Mouse (Mus musculus): ENCODE results near the gene Spsb1. TPM values are rescaled to one million over a fixed set of nuclear protein-coding genes. Genes with fewer than 3 reads are reported as not detected.

The Spsb1 gene
- polyA plus RNA-seq, 1 experiment from 2014 or later, result 7.5 TPM

DNA sequence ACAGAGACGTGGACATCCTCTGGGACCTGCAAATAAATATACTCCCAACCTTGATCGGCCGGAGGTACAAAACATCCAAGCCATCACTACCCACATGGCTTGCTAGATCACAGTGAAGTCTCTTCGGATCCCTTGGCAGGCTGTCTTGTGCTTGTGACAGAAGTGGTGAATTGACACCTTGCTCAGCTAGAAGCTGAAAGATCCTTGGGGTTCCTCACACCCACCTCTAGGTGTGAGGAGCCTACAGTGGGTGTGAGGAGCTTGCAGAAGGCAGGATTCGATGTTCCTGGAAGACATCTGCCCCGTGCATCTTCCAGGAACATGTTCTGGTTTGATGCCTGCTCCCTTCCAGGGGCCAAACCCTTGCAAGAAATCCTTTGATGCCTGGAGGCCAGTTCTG, 22.3 kb upstream of the Spsb1 start:
- Histone ChIP-seq H3K9ac (ENCODE audit: low read length) (no peak overlapping the region), H3K4me1 (replicated peaks; ENCODE audit: control insufficient read depth, insufficient read depth, low read length) (0 out of 2 replicates have a peak, but pooled peaks cover 4% of the 10 kb centered on the region), H3K36me3 (ENCODE audit: control insufficient read depth, insufficient read depth, low read length) (no peaks in the 10 kb centered on the region), H3K27ac (ENCODE audit: low read depth, low read length) (no peak overlapping the region), H3K4me2 (ENCODE audit: low read depth, low read length, severe bottlenecking) (no peak overlapping the region), H3K9me3 (ENCODE audit: control insufficient read depth, low read length) (no peaks in the 10 kb centered on the region), H3K4me3 (ENCODE audit: low read depth, low read length) (no peak overlapping the region), H3K27me3 (ENCODE audit: control insufficient read depth, insufficient read depth, low read length) (no peaks in the 10 kb centered on the region)
- no peak for DNase-seq (ENCODE audit: low spot score)
- WGBS, result 83% methylated on average over 6 of the region's 6 CpGs
- ATAC-seq (replicated peaks; ENCODE audit: low FRiP score), result no peak

DNA sequence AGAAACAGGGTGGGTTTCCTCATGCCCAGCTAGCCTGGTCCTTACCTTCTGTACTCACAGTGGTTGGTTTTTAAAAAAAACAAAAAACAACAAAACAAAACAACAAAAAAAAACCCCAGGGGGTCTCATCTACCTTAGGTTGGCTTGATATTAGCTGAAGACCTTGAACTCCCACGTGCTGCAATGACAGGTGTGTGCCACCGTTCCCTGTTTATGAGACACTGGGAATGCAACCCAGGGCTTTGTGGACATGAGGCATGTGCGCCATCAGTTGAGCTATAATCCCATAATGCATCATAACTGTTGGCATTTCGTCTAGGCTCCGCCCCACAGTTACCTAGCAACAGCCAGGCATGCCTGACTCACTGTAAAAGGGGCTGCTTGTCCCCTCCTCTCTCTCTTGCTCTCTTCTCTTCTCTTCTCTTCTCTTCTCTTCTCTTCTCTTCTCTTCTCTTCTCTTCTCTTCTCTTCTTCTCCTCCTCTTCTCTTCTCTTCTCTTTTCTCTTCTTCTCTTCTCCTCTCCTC, 20.9 kb upstream of the Spsb1 start:
- no peak overlapping the region for H3K4me2 ChIP-seq (ENCODE audit: low read depth, low read length, severe bottlenecking)
- no peak for DNase-seq (ENCODE audit: low spot score)
- no peak overlapping the region for H3K4me3 ChIP-seq (ENCODE audit: low read depth, low read length)
- H3K27ac ChIP-seq (ENCODE audit: low read depth, low read length), result no peak overlapping the region
- 0 out of 2 replicates have a peak, but pooled peaks cover 4% of the 10 kb centered on the region for H3K4me1 ChIP-seq (replicated peaks; ENCODE audit: control insufficient read depth, insufficient read depth, low read length)
- no peak overlapping the region for H3K9ac ChIP-seq (ENCODE audit: low read length)
- H3K36me3 ChIP-seq (ENCODE audit: control insufficient read depth, insufficient read depth, low read length), result no peaks in the 10 kb centered on the region
- no peaks in the 10 kb centered on the region for H3K9me3 ChIP-seq (ENCODE audit: control insufficient read depth, low read length)
- 77% methylated on average over 5 of the region's 5 CpGs for WGBS
- ATAC-seq (replicated peaks; ENCODE audit: low FRiP score), result no peak
- no peaks in the 10 kb centered on the region for H3K27me3 ChIP-seq (ENCODE audit: control insufficient read depth, insufficient read depth, low read length)

DNA sequence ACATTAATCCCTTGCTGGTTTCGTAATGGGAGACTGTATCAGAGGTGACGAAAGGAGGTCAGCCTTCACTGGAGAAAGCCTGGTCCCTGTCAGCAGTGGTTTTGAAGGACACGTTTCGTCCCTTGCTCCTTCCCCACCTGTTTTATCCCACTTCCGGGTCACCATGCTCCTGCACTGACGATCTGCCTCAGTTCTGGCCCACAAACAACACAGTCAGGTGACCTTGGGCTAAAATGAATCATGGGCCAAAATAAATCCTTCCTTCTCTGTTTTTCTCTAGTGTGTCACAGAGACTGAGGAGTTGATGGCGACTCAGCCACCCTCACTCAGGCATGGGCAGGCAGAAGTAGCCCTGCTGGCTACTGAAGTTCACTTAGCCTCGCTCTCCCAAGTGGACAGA, 20.4 kb upstream of the Spsb1 start:
- no peak for ATAC-seq (replicated peaks; ENCODE audit: low FRiP score)
- no peaks in the 10 kb centered on the region for H3K27me3 ChIP-seq (ENCODE audit: control insufficient read depth, insufficient read depth, low read length)
- no peak overlapping the region for H3K4me3 ChIP-seq (ENCODE audit: low read depth, low read length)
- 74% methylated on average over 8 of the region's 8 CpGs for WGBS
- no peak overlapping the region for H3K9ac ChIP-seq (ENCODE audit: low read length)
- no peak for DNase-seq (ENCODE audit: low spot score)
- no peak overlapping the region for H3K4me2 ChIP-seq (ENCODE audit: low read depth, low read length, severe bottlenecking)
- no peaks in the 10 kb centered on the region for H3K36me3 ChIP-seq (ENCODE audit: control insufficient read depth, insufficient read depth, low read length)
- H3K27ac ChIP-seq (ENCODE audit: low read depth, low read length), result no peak overlapping the region
- 0 out of 2 replicates have a peak, but pooled peaks cover 4% of the 10 kb centered on the region for H3K4me1 ChIP-seq (replicated peaks; ENCODE audit: control insufficient read depth, insufficient read depth, low read length)
- no peaks in the 10 kb centered on the region for H3K9me3 ChIP-seq (ENCODE audit: control insufficient read depth, low read length)

DNA sequence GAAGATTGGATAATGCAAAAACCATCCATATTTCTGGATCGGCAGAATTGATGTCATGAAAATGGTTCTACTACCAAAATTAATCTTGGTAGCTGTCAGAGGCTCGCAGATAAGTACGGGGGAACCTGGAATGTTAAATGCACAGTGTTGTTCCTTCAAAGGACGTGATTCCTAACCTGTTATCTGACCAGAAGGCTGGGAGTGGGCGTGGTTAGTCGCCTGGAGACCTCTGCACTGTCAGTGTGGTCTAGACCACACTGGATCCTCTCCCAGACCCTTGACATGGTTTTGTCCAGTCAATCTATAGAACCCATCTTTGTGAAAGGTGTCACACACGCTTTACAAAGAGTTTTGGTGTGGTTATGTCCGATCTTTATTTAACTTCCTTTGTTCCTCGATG, 16.6 kb upstream of the Spsb1 start:
- H3K4me2 ChIP-seq (ENCODE audit: low read depth, low read length, severe bottlenecking), result no peak overlapping the region
- H3K9me3 ChIP-seq (ENCODE audit: control insufficient read depth, low read length), result no peaks in the 10 kb centered on the region
- no peak for ATAC-seq (replicated peaks; ENCODE audit: low FRiP score)
- H3K4me1 ChIP-seq (replicated peaks; ENCODE audit: control insufficient read depth, insufficient read depth, low read length), result no peaks in the 10 kb centered on the region
- no peak overlapping the region for H3K27ac ChIP-seq (ENCODE audit: low read depth, low read length)
- H3K9ac ChIP-seq (ENCODE audit: low read length), result no peak overlapping the region
- H3K36me3 ChIP-seq (ENCODE audit: control insufficient read depth, insufficient read depth, low read length), result no peaks in the 10 kb centered on the region
- WGBS, result 79% methylated on average over 9 of the region's 9 CpGs
- H3K4me3 ChIP-seq (ENCODE audit: low read depth, low read length), result no peak overlapping the region
- no peak for DNase-seq (ENCODE audit: low spot score)
- H3K27me3 ChIP-seq (ENCODE audit: control insufficient read depth, insufficient read depth, low read length), result no peaks in the 10 kb centered on the region

DNA sequence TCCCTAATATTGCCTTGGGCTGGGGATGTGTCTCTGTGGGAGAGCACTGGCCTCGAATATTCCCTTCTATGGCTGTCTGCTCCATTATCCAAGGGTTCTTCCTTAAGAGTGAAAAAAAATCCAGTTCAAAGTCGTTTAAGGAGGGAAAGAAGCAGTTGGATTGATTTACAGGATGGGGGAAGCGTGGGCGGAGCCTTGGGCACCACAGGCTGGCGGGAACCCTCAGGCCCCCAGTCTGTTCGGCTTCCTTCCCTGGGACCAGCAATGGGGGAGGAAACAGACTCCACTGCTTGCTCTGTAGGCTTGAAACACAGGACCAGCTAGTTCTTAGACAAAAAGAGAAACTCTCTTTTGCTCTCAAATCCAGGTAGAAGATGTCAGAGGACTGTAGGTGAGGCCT, 13.7 kb upstream of the Spsb1 start:
- no peaks in the 10 kb centered on the region for H3K36me3 ChIP-seq (ENCODE audit: control insufficient read depth, insufficient read depth, low read length)
- DNase-seq (ENCODE audit: low spot score) (no peak), ATAC-seq (replicated peaks; ENCODE audit: low FRiP score) (no peak)
- no peak overlapping the region for H3K4me2 ChIP-seq (ENCODE audit: low read depth, low read length, severe bottlenecking)
- H3K9ac ChIP-seq (ENCODE audit: low read length), result no peak overlapping the region
- no peaks in the 10 kb centered on the region for H3K9me3 ChIP-seq (ENCODE audit: control insufficient read depth, low read length)
- H3K4me1 ChIP-seq (replicated peaks; ENCODE audit: control insufficient read depth, insufficient read depth, low read length), result no peaks in the 10 kb centered on the region
- 56% methylated on average over 6 of the region's 6 CpGs for WGBS
- no peak overlapping the region for H3K4me3 ChIP-seq (ENCODE audit: low read depth, low read length)
- no peaks in the 10 kb centered on the region; the same call in 1 of the 2 replicates for H3K27me3 ChIP-seq (ENCODE audit: control insufficient read depth, insufficient read depth, low read length)
- H3K27ac ChIP-seq (ENCODE audit: low read depth, low read length), result no peak overlapping the region

DNA sequence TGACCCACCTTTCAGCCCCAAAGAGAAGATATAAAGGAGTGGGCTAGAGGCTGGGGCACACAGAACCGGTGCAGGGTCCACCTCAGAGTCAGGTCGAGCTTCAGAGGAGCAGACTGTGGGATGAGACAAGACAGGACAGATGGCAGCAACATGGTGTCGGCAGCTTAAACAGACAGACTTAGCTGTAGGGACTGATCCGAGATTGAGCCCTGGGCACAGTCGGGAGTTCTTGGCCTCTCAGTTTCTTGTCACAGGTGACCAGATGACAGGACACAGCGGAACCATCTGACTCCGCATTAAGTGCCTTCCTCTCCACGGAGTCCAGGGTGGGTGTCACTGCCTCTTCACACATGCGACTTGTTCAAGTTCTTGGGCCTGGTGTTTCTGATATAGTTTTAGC, 12.1 kb upstream of the Spsb1 start:
- H3K9ac ChIP-seq (ENCODE audit: low read length), result no peak overlapping the region
- no peak overlapping the region for H3K4me2 ChIP-seq (ENCODE audit: low read depth, low read length, severe bottlenecking)
- WGBS, result 89% methylated on average over 9 of the region's 9 CpGs
- H3K4me1 ChIP-seq (replicated peaks; ENCODE audit: control insufficient read depth, insufficient read depth, low read length), result no peaks in the 10 kb centered on the region
- ATAC-seq (replicated peaks; ENCODE audit: low FRiP score) (no peak), DNase-seq (ENCODE audit: low spot score) (no peak)
- H3K27me3 ChIP-seq (ENCODE audit: control insufficient read depth, insufficient read depth, low read length), result no peaks in the 10 kb centered on the region; the same call in 1 of the 2 replicates
- H3K27ac ChIP-seq (ENCODE audit: low read depth, low read length), result no peak overlapping the region
- no peak overlapping the region for H3K4me3 ChIP-seq (ENCODE audit: low read depth, low read length)
- H3K36me3 ChIP-seq (ENCODE audit: control insufficient read depth, insufficient read depth, low read length), result no peaks in the 10 kb centered on the region
- no peaks in the 10 kb centered on the region; the same call in 1 of the 2 replicates for H3K9me3 ChIP-seq (ENCODE audit: control insufficient read depth, low read length)

DNA sequence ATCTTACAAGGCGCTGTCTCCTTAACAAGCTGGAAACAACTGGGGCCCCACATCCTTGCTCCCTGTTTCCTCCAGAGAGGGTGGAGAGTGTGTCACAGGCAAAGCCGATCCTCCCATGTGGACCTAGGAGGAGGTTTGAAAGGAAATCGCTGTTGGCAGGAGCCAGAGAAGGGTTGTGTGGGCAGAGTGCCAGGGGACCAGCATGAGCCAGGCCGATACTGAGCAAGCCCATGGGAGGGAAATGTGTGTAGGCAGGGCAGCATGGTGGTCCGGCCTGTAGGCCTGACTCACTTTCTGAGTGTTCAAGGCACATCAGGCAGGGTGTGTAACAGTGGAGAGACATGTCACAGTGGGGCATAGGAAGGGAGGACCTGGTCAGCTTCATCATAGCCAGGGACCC, 11.4 kb upstream of the Spsb1 start:
- Histone ChIP-seq H3K4me1 (replicated peaks; ENCODE audit: control insufficient read depth, insufficient read depth, low read length) (no peaks in the 10 kb centered on the region), H3K9me3 (ENCODE audit: control insufficient read depth, low read length) (no peaks in the 10 kb centered on the region; the same call in 1 of the 2 replicates), H3K27ac (ENCODE audit: low read depth, low read length) (no peak overlapping the region), H3K36me3 (ENCODE audit: control insufficient read depth, insufficient read depth, low read length) (no peaks in the 10 kb centered on the region), H3K9ac (ENCODE audit: low read length) (no peak overlapping the region), H3K27me3 (ENCODE audit: control insufficient read depth, insufficient read depth, low read length) (no peaks in the 10 kb centered on the region; the same call in 1 of the 2 replicates), H3K4me3 (ENCODE audit: low read depth, low read length) (no peak overlapping the region), H3K4me2 (ENCODE audit: low read depth, low read length, severe bottlenecking) (no peak overlapping the region)
- DNase-seq (ENCODE audit: low spot score) (no peak), ATAC-seq (replicated peaks; ENCODE audit: low FRiP score) (no peak)
- WGBS, result 85% methylated on average over 5 of the region's 5 CpGs

DNA sequence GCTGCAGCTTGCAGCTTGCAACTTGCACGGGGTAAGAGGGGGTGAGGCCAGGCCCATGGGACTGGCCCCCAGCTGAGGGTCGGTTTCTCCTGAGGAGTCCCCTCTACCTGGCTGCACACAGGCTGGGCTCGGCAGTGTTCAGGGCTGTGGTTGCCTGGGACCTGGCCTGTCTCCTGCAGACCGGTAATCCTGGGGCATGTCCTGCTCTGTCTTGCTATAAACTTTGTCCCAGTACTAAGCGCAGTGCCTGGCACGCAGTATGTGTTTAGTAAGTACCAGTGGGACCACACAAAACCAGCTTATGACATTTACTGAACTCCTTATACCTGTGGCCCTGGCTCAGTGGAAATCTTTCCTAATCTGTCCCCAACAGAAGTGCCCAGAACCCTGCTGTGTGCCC, 10.8 kb upstream of the Spsb1 start:
- WGBS, result 77% methylated on average over 6 of the region's 6 CpGs
- Histone ChIP-seq H3K4me1 (replicated peaks; ENCODE audit: control insufficient read depth, insufficient read depth, low read length) (no peaks in the 10 kb centered on the region), H3K9me3 (ENCODE audit: control insufficient read depth, low read length) (no peaks in the 10 kb centered on the region; the same call in 1 of the 2 replicates)

DNA sequence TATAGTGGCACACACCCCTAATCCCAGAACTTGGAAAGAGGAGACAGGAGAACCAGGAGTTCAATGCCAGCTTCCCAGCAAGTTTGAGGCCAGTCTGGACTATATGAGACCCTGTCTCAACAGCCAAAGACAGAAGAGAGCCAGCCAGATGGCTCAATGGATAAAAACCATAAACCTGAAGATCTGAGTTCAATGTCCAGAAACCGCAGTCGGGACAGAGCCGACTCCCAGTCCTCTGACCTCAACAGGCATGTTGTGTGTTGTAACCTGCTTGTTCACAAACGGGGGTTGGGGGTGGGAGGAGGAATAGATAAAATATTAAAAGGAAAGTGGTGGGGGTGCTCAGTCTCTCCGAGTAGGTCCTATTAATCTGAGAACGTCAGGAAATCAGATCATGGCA, 10.4 kb upstream of the Spsb1 start:
- Histone ChIP-seq H3K4me2 (ENCODE audit: low read depth, low read length, severe bottlenecking) (no peak overlapping the region), H3K27me3 (ENCODE audit: control insufficient read depth, insufficient read depth, low read length) (no peaks in the 10 kb centered on the region; the same call in 1 of the 2 replicates), H3K4me3 (ENCODE audit: low read depth, low read length) (no peak overlapping the region), H3K9me3 (ENCODE audit: control insufficient read depth, low read length) (no peaks in the 10 kb centered on the region; the same call in 1 of the 2 replicates), H3K36me3 (ENCODE audit: control insufficient read depth, insufficient read depth, low read length) (no peaks in the 10 kb centered on the region), H3K9ac (ENCODE audit: low read length) (no peak overlapping the region), H3K27ac (ENCODE audit: low read depth, low read length) (no peak overlapping the region), H3K4me1 (replicated peaks; ENCODE audit: control insufficient read depth, insufficient read depth, low read length) (no peaks in the 10 kb centered on the region)
- 75% methylated on average over 6 of the region's 6 CpGs for WGBS
- no peak for DNase-seq (ENCODE audit: low spot score)
- no peak for ATAC-seq (replicated peaks; ENCODE audit: low FRiP score)

More for the DNA sequence above, 10.8 kb upstream of the Spsb1 start:
- H3K9ac ChIP-seq (ENCODE audit: low read length), result no peak overlapping the region
- no peak overlapping the region for H3K27ac ChIP-seq (ENCODE audit: low read depth, low read length)
- DNase-seq (ENCODE audit: low spot score), result no peak
- no peaks in the 10 kb centered on the region; the same call in 1 of the 2 replicates for H3K27me3 ChIP-seq (ENCODE audit: control insufficient read depth, insufficient read depth, low read length)
- no peak overlapping the region for H3K4me3 ChIP-seq (ENCODE audit: low read depth, low read length)
- no peak overlapping the region for H3K4me2 ChIP-seq (ENCODE audit: low read depth, low read length, severe bottlenecking)
- H3K36me3 ChIP-seq (ENCODE audit: control insufficient read depth, insufficient read depth, low read length), result no peaks in the 10 kb centered on the region
- no peak for ATAC-seq (replicated peaks; ENCODE audit: low FRiP score)
